Comparison of ENCODE assay signal across 17 mouse cellular contexts in genomic region chr17:64135941-64136650, GRCm38 (mm10).
DNase-seq lines count a peak whose midpoint lies in the region; ATAC-seq and TF ChIP-seq lines count a peak whose summit lies in the region.
"Had no signal": no experiment of that assay in that cellular context is flagged by ENCODE, and none has a peak within 500 bp of the region (broad histone marks: within the 10 kb centered on the region; RNA-seq: fewer than 3 reads in every experiment).

No protein-coding gene starts in this region.

- H3K4me1 ChIP-seq in forebrain, embryonic 12.5 days = peaks cover 5% of the 10 kb centered on the region; the same call in 1 of the 2 replicates
- no peaks in the 10 kb centered on the region for H3K4me1 ChIP-seq in forebrain, embryonic 11.5 days (replicated peaks; ENCODE audit: control insufficient read depth, insufficient read depth, low read length)
- H3K4me1 ChIP-seq in hindbrain, embryonic 15.5 days (replicated peaks) = peaks cover 12% of the 10 kb centered on the region
- peaks cover 1% of the 10 kb centered on the region; the same call in 1 of the 2 replicates for H3K4me1 ChIP-seq in hindbrain, embryonic 10.5 days (replicated peaks)
- H3K4me1 ChIP-seq in midbrain, postnatal 0 days (ENCODE audit: insufficient read depth, low read length) = peaks cover 10% of the 10 kb centered on the region
- peaks cover 11% of the 10 kb centered on the region for H3K4me1 ChIP-seq in midbrain, embryonic 15.5 days

- no peak overlapping the region for H3K4me2 ChIP-seq in forebrain, embryonic 12.5 days
- no peak overlapping the region for H3K4me2 ChIP-seq in forebrain, embryonic 11.5 days (ENCODE audit: low read depth, low read length, severe bottlenecking)
- H3K4me2 ChIP-seq in hindbrain, embryonic 15.5 days = no peak overlapping the region
- H3K4me2 ChIP-seq in midbrain, postnatal 0 days (ENCODE audit: low read depth, low read length, poor library complexity, severe bottlenecking) = no peak overlapping the region
- no peak overlapping the region for H3K4me2 ChIP-seq in midbrain, embryonic 15.5 days

- 60% methylated on average over 8 of the region's 8 CpGs for WGBS in forebrain, embryonic 12.5 days
- WGBS in forebrain, embryonic 11.5 days = 68% methylated on average over 8 of the region's 8 CpGs
- WGBS in hindbrain, embryonic 15.5 days = 54% methylated on average over 8 of the region's 8 CpGs
- WGBS in hindbrain, embryonic 10.5 days = 75% methylated on average over 8 of the region's 8 CpGs
- 62% methylated on average over 8 of the region's 8 CpGs for WGBS in midbrain, postnatal 0 days
- 56% methylated on average over 8 of the region's 8 CpGs for WGBS in midbrain, embryonic 15.5 days

- no peak overlapping the region for H3K27ac ChIP-seq in forebrain, embryonic 12.5 days
- H3K27ac ChIP-seq in forebrain, embryonic 11.5 days (ENCODE audit: low read depth, low read length) = no peak overlapping the region
- H3K27ac ChIP-seq in hindbrain, embryonic 15.5 days (replicated peaks) = peak overlapping the region; percentile 52; the same call in 1 of the 2 replicates
- H3K27ac ChIP-seq in hindbrain, embryonic 10.5 days = no peak overlapping the region
- H3K27ac ChIP-seq in midbrain, postnatal 0 days (ENCODE audit: low read depth, low read length) = 0 out of 2 replicates have a peak overlapping the region, but pooled peaks have one; percentile 26
- H3K27ac ChIP-seq in midbrain, embryonic 15.5 days = no peak overlapping the region
- H3K27ac ChIP-seq in gastrocnemius, adult 2 months = no peak overlapping the region
- H3K27ac ChIP-seq: heart, embryonic 10.5 days; left cerebral cortex, adult 2 months; macrophage; midbrain, embryonic 10.5 days had no signal

- no peak for DNase-seq in forebrain, embryonic 11.5 days (ENCODE audit: low spot score)
- DNase-seq in hindbrain, embryonic 10.5 days (ENCODE audit: low spot score) = no peak
- peak; percentile 21 for DNase-seq in midbrain, postnatal 0 days (ENCODE audit: low spot score)
- no peak for DNase-seq in gastrocnemius, adult 2 months
- DNase-seq in adrenal gland, adult 2 months = no peak
- DNase-seq: adrenal gland, postnatal 10 days; cerebellum, adult 9-10 months; kidney, adult 11 months had no signal

- peaks cover 19% of the 10 kb centered on the region; the same call in 1 of the 2 replicates for H3K36me3 ChIP-seq in forebrain, embryonic 12.5 days (replicated peaks)
- H3K36me3 ChIP-seq in forebrain, embryonic 11.5 days (ENCODE audit: control insufficient read depth, insufficient read depth, low read length) = no peaks in the 10 kb centered on the region
- no peaks in the 10 kb centered on the region; the same call in 1 of the 2 replicates for H3K36me3 ChIP-seq in hindbrain, embryonic 15.5 days
- peaks cover 18% of the 10 kb centered on the region for H3K36me3 ChIP-seq in hindbrain, embryonic 10.5 days
- H3K36me3 ChIP-seq in midbrain, postnatal 0 days (ENCODE audit: insufficient read depth, low read length) = peaks cover 6% of the 10 kb centered on the region; the same call in 1 of the 2 replicates
- H3K36me3 ChIP-seq in midbrain, embryonic 15.5 days (replicated peaks) = no peaks in the 10 kb centered on the region

- no peaks in the 10 kb centered on the region for H3K9me3 ChIP-seq in forebrain, embryonic 12.5 days
- H3K9me3 ChIP-seq in forebrain, embryonic 11.5 days (ENCODE audit: control insufficient read depth, low read length) = no peaks in the 10 kb centered on the region
- H3K9me3 ChIP-seq in hindbrain, embryonic 15.5 days = no peaks in the 10 kb centered on the region
- H3K9me3 ChIP-seq in hindbrain, embryonic 10.5 days = no peaks in the 10 kb centered on the region
- no peaks in the 10 kb centered on the region for H3K9me3 ChIP-seq in midbrain, postnatal 0 days (ENCODE audit: low read length)
- H3K9me3 ChIP-seq in midbrain, embryonic 15.5 days = no peaks in the 10 kb centered on the region
- H3K9me3 ChIP-seq: heart, embryonic 10.5 days; midbrain, embryonic 10.5 days had no signal

- H3K4me3 ChIP-seq in forebrain, embryonic 12.5 days (replicated peaks) = no peak overlapping the region
- no peak overlapping the region for H3K4me3 ChIP-seq in forebrain, embryonic 11.5 days (ENCODE audit: low read depth, low read length)
- H3K4me3 ChIP-seq in hindbrain, embryonic 15.5 days = no peak overlapping the region
- H3K4me3 ChIP-seq in hindbrain, embryonic 10.5 days = no peak overlapping the region
- H3K4me3 ChIP-seq in midbrain, postnatal 0 days (ENCODE audit: low read depth, low read length) = no peak overlapping the region
- no peak overlapping the region for H3K4me3 ChIP-seq in midbrain, embryonic 15.5 days
- H3K4me3 ChIP-seq in gastrocnemius, adult 2 months = no peak overlapping the region
- H3K4me3 ChIP-seq: heart, embryonic 10.5 days; left cerebral cortex, adult 2 months; midbrain, embryonic 10.5 days had no signal

- H3K27me3 ChIP-seq in forebrain, embryonic 12.5 days = no peaks in the 10 kb centered on the region
- no peaks in the 10 kb centered on the region for H3K27me3 ChIP-seq in forebrain, embryonic 11.5 days (ENCODE audit: control insufficient read depth, insufficient read depth, low read length)
- no peaks in the 10 kb centered on the region for H3K27me3 ChIP-seq in hindbrain, embryonic 15.5 days
- no peaks in the 10 kb centered on the region for H3K27me3 ChIP-seq in hindbrain, embryonic 10.5 days (ENCODE audit: insufficient read depth, poor library complexity, severe bottlenecking)
- H3K27me3 ChIP-seq in midbrain, postnatal 0 days (ENCODE audit: insufficient read depth, low read length) = no peaks in the 10 kb centered on the region
- H3K27me3 ChIP-seq in midbrain, embryonic 15.5 days (replicated peaks) = no peaks in the 10 kb centered on the region

- intact Hi-C loops in gastrocnemius, adult 2 months (cut with DNase I) = no loop called here

- no peak for TF ChIP-seq CTCF in midbrain, postnatal 0 days (IDR thresholded peaks at IDR 0.05)
- TF ChIP-seq CTCF in gastrocnemius, adult 2 months (IDR thresholded peaks at IDR 0.05) = no peak

- no peak overlapping the region for H3K9ac ChIP-seq in forebrain, embryonic 12.5 days
- H3K9ac ChIP-seq in forebrain, embryonic 11.5 days (ENCODE audit: low read length) = no peak overlapping the region
- H3K9ac ChIP-seq in hindbrain, embryonic 15.5 days = no peak overlapping the region
- H3K9ac ChIP-seq in midbrain, postnatal 0 days (replicated peaks; ENCODE audit: low read length, poor library complexity, severe bottlenecking) = no peak overlapping the region
- no peak overlapping the region for H3K9ac ChIP-seq in midbrain, embryonic 15.5 days

- ATAC-seq in forebrain, embryonic 12.5 days (ENCODE audit: low FRiP score) = peak; percentile 63; the same call in 1 of the 2 replicates
- no peak; the same call in 1 of the 2 replicates for ATAC-seq in forebrain, embryonic 11.5 days (replicated peaks; ENCODE audit: low FRiP score)
- ATAC-seq in hindbrain, embryonic 15.5 days (ENCODE audit: low FRiP score, low read depth) = no peak
- ATAC-seq in midbrain, postnatal 0 days (ENCODE audit: low FRiP score) = no peak
- ATAC-seq in midbrain, embryonic 15.5 days (replicated peaks) = no peak
- ATAC-seq: activated CD4-positive, CD25-positive, alpha-beta regulatory T cell, adult 4 months; lung, postnatal 0 days had no signal

Comparison
In these comparisons a context has a peak if more than half of its experiments do, and no peak if none do; other contexts are left out.
1. H3K27ac ChIP-seq: peak in hindbrain, embryonic 15.5 days (single experiment) and midbrain, postnatal 0 days (single experiment); none in forebrain, embryonic 12.5 days (single experiment), forebrain, embryonic 11.5 days (single experiment), hindbrain, embryonic 10.5 days (single experiment), midbrain, embryonic 15.5 days (single experiment) and gastrocnemius, adult 2 months (single experiment).